Mouse (Mus musculus): Measurements from ENCODE around the gene Ccdc107. TPM values are rescaled to one million over a fixed set of nuclear protein-coding genes. Genes with fewer than 3 reads are reported as not detected.

The Ccdc107 gene
- 87.3 TPM for polyA plus RNA-seq (2017; shearing (Covaris generic))

DNA sequence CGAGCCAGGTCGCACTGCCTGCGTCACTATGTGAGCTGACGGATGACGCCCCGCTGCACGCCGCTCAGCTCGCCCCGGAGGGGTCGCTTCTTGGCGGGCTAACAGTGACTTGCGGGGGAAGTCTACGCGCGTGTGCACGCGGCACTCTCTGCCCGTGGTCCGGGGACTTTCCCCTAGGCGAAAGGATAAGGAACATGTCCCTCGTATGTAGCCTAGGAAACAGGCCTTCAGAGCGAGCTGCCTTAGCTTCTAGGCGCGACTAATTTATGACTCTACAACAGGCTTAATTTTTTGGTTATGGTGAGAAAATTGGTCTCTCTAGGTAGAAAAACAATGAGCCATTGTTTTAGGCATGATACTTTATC lies at the start of gene Ccdc107:
Ccdc107 (plus strand) TSS at position 80 of the 365 bp plus-strand sequence.

GRCm38 (mm10) chr4:43454041-43454836 lies 38.5 kb upstream of the Ccdc107 start, which contains the start of gene Cd72:
Gene Cd72, minus strand, starts transcription at chr4:43454628.

GRCm38 (mm10) chr4:43483535-43484091 lies 9.1 kb upstream of the Ccdc107 start, which contains the start of gene Sit1:
Gene Sit1, minus strand, starts transcription at chr4:43483734.

GRCm38 (mm10) chr4:43499407-43500333 lies 7.0 kb downstream of the Ccdc107 start, which contains the start of gene Arhgef39:
Gene Arhgef39, minus strand, starts transcription at chr4:43499695.

GRCm38 (mm10) chr4:43506536-43507185 lies 14.0 kb downstream of the Ccdc107 start, which contains the start of gene Car9:
Gene Car9, plus strand, starts transcription at chr4:43506966.

Other genes starting within 250 kb of the Ccdc107 start
- gene Atp8b5, start 225.7 kb upstream of the Ccdc107 start, polyA plus RNA-seq (2017; shearing (Covaris generic)): not detected
- gene Rusc2, start 110.9 kb upstream of the Ccdc107 start, polyA plus RNA-seq (2017; shearing (Covaris generic)): not detected
- not detected for gene Fam166b, start 63.8 kb upstream of the Ccdc107 start, polyA plus RNA-seq (2017; shearing (Covaris generic))
- gene Tesk1, start 51.0 kb upstream of the Ccdc107 start, polyA plus RNA-seq (2017; shearing (Covaris generic)): 0.91 TPM
- 65.7 TPM for gene Cd72, start 38.3 kb upstream of the Ccdc107 start, polyA plus RNA-seq (2017; shearing (Covaris generic))
- 209 TPM for gene Sit1, start 9.2 kb upstream of the Ccdc107 start, polyA plus RNA-seq (2017; shearing (Covaris generic))
- 5.8 TPM for gene Arhgef39, start 6.8 kb downstream of the Ccdc107 start, polyA plus RNA-seq (2017; shearing (Covaris generic))
- gene Car9, start 14.1 kb downstream of the Ccdc107 start, polyA plus RNA-seq (2017; shearing (Covaris generic)): 1.0 TPM
- gene Tpm2, start 30.9 kb downstream of the Ccdc107 start, polyA plus RNA-seq (2017; shearing (Covaris generic)): not detected
- gene Creb3, start 69.4 kb downstream of the Ccdc107 start, polyA plus RNA-seq (2017; shearing (Covaris generic)): 99.6 TPM
- 315 TPM for gene Tln1, start 69.8 kb downstream of the Ccdc107 start, polyA plus RNA-seq (2017; shearing (Covaris generic))
- 32.3 TPM for gene Rgp1, start 85.8 kb downstream of the Ccdc107 start, polyA plus RNA-seq (2017; shearing (Covaris generic))
- gene Gba2, start 86.0 kb downstream of the Ccdc107 start, polyA plus RNA-seq (2017; shearing (Covaris generic)): 20.9 TPM
- gene Msmp, start 91.6 kb downstream of the Ccdc107 start, polyA plus RNA-seq (2017; shearing (Covaris generic)): 3.6 TPM
- not detected for gene Npr2, start 139.0 kb downstream of the Ccdc107 start, polyA plus RNA-seq (2017; shearing (Covaris generic))
- gene Spag8, start 160.7 kb downstream of the Ccdc107 start, polyA plus RNA-seq (2017; shearing (Covaris generic)): 0.32 TPM
- gene Hint2, start 163.6 kb downstream of the Ccdc107 start, polyA plus RNA-seq (2017; shearing (Covaris generic)): 79.5 TPM
- gene Tmem8b, start 176.1 kb downstream of the Ccdc107 start, polyA plus RNA-seq (2017; shearing (Covaris generic)): 0.99 TPM
- gene Fam221b, start 176.2 kb downstream of the Ccdc107 start, polyA plus RNA-seq (2017; shearing (Covaris generic)): 1.7 TPM
- gene Olfr70, start 207.9 kb downstream of the Ccdc107 start, polyA plus RNA-seq (2017; shearing (Covaris generic)): not detected
- gene Olfr71, start 217.4 kb downstream of the Ccdc107 start, polyA plus RNA-seq (2017; shearing (Covaris generic)): not detected
- not detected for gene Hrct1, start 234.3 kb downstream of the Ccdc107 start, polyA plus RNA-seq (2017; shearing (Covaris generic))
- not detected for gene Spaar, start 237.1 kb downstream of the Ccdc107 start, polyA plus RNA-seq (2017; shearing (Covaris generic))

Data from CD4-positive, CD25-positive, alpha-beta regulatory T cell, adult 9 weeks (primary cell).